Mouse (Mus musculus) bone marrow, adult 2 months (tissue): Measurements from ENCODE around the gene Pcdh9. TPM values are rescaled to one million over a fixed set of nuclear protein-coding genes. Genes with fewer than 3 reads are reported as not detected.

Experiments
- H3K27ac ChIP-seq: fragments of 200-500 bp; 2 replicates; pipeline ENCODE4 v1.5.1; 2012; ENCODE audit warnings: low read depth, mild to moderate bottlenecking, control low read depth, inconsistent platforms, low read length; ENCODE audit not compliant: control insufficient read depth, poor library complexity, insufficient read depth
- H3K4me1 ChIP-seq: fragments of 200-500 bp; 2 replicates; pipeline ENCODE4 v1.6.1; 2011; ENCODE audit warnings: low read length; ENCODE audit not compliant: control insufficient read depth, insufficient read depth
- H3K4me3 ChIP-seq: fragments of 200-500 bp; replicated peaks from 2 replicates; pipeline ENCODE3; 2011; ENCODE audit warnings: mild to moderate bottlenecking, low read depth, low read length, control low read depth; ENCODE audit not compliant: control insufficient read depth
- CTCF ChIP-seq: fragments of 200-500 bp; IDR thresholded peaks from 2 replicates; pipeline ENCODE4 v1.5.1; 2011; ENCODE audit warnings: low read length, control low read depth; ENCODE audit not compliant: control insufficient read depth, insufficient read depth
- POLR2A ChIP-seq: fragments of 200-500 bp; IDR thresholded peaks from 2 replicates; pipeline ENCODE4 v1.6.1; 2011; ENCODE audit warnings: low read depth, mild to moderate bottlenecking, control low read depth, low read length, borderline replicate concordance; ENCODE audit not compliant: control insufficient read depth
- WGBS: fragments of 180-500 bp; shearing (Covaris S2); methylation state at CpG from one replicate; pipeline ENCODE4 v1.1.7; 2018; 5-methylcytosine and 5-hydroxymethylcytosine counted together
- polyA plus RNA-seq: library from polyadenylated mRNA; stranded (reverse); fragments of >200 nt; gene quantifications from 2 replicates; pipeline ENCODE4 v1.2.4, GENCODE M21; 2011; ENCODE audit warnings: low replicate concordance; ENCODE audit not compliant: missing spikeins, insufficient read depth, insufficient read length

Gene Pcdh9
- polyA plus RNA-seq, 1 experiment = 1.8 TPM

- Histone ChIP-seq H3K4me1 (no peaks in the 10 kb centered on the region), H3K4me3 (no peak overlapping the region), H3K27ac (no peak overlapping the region)
- TF ChIP-seq POLR2A (no peak), CTCF (no peak)
- 71% methylated on average over 5 of the region's 5 CpGs for WGBS
Measured at GRCm38 (mm10) chr14:93067411-93068336, 822.8 kb downstream of the Pcdh9 start.

- Histone ChIP-seq H3K27ac (no peak overlapping the region), H3K4me1 (no peaks in the 10 kb centered on the region), H3K4me3 (no peak overlapping the region)
- 84% methylated on average over 8 of the region's 8 CpGs for WGBS
- TF ChIP-seq POLR2A (no peak), CTCF (no peak)
Measured at GRCm38 (mm10) chr14:93066732-93067410, 823.6 kb downstream of the Pcdh9 start.

- TF ChIP-seq CTCF = no peak
- TF ChIP-seq POLR2A = no peak
- no peaks in the 10 kb centered on the region for H3K4me1 ChIP-seq
- WGBS = 77% methylated on average over 5 of the region's 5 CpGs
- no peak overlapping the region for H3K27ac ChIP-seq
- no peak overlapping the region for H3K4me3 ChIP-seq
Measured at GRCm38 (mm10) chr14:93061824-93062620, 828.5 kb downstream of the Pcdh9 start.

- H3K4me3 ChIP-seq = no peak overlapping the region
Measured at GRCm38 (mm10) chr14:93058799-93059198, 831.7 kb downstream of the Pcdh9 start.

GRCm38 (mm10) chr14:93055997-93056396 is 834.5 kb downstream of the Pcdh9 start:
- TF ChIP-seq CTCF (no peak), POLR2A (no peak)
- Histone ChIP-seq H3K27ac (no peak overlapping the region), H3K4me1 (no peaks in the 10 kb centered on the region), H3K4me3 (no peak overlapping the region)
- 74% methylated on average over 3 of the region's 3 CpGs for WGBS

More at GRCm38 (mm10) chr14:93058799-93059198, 831.7 kb downstream of the Pcdh9 start:
- Histone ChIP-seq H3K27ac (no peak overlapping the region), H3K4me1 (no peaks in the 10 kb centered on the region)
- TF ChIP-seq POLR2A (no peak), CTCF (no peak)
- 73% methylated on average over 6 of the region's 6 CpGs for WGBS

- 65% methylated on average over 6 of the region's 6 CpGs for WGBS
- Histone ChIP-seq H3K4me3 (no peak overlapping the region), H3K27ac (no peak overlapping the region), H3K4me1 (no peaks in the 10 kb centered on the region)
- TF ChIP-seq CTCF (no peak), POLR2A (no peak)
Measured at GRCm38 (mm10) chr14:93040591-93040990, 849.9 kb downstream of the Pcdh9 start.

- no peaks in the 10 kb centered on the region for H3K4me1 ChIP-seq
- 65% methylated on average over 8 of the region's 8 CpGs for WGBS
- no peak overlapping the region for H3K27ac ChIP-seq
- no peak overlapping the region for H3K4me3 ChIP-seq
- TF ChIP-seq CTCF (no peak), POLR2A (no peak)
Measured at GRCm38 (mm10) chr14:93039326-93040221, 850.9 kb downstream of the Pcdh9 start.
